Mouse (Mus musculus): ENCODE data around the gene Zbtb38. TPM values are rescaled to one million over a fixed set of nuclear protein-coding genes. Genes with fewer than 3 reads are reported as not detected.

Gene Zbtb38
- total RNA-seq, 4 experiments from 2014 or later, result 38.8 to 42.4 (median 40.8) TPM

DNA sequence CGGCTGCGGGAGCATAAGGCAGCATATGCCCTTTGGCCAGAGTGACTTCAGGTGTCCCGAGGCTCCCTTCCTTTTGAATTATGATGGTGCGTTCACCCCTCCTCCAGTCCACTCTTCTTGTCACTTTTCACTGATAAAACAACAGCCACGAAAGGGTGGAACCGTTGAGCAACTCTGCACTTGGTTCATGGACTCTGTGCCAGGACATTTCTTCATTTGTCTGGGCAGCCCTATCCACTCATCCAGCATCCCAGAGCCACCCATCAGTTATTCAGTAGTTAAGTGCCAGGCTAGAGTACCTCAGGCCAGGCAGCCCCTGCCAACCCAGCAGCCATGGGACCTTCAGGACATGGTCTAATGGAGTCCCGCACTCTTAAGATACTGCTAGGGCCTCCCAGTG, 114.1 kb downstream of the Zbtb38 start:
- no peak for DNase-seq (ENCODE audit: low spot score)

DNA sequence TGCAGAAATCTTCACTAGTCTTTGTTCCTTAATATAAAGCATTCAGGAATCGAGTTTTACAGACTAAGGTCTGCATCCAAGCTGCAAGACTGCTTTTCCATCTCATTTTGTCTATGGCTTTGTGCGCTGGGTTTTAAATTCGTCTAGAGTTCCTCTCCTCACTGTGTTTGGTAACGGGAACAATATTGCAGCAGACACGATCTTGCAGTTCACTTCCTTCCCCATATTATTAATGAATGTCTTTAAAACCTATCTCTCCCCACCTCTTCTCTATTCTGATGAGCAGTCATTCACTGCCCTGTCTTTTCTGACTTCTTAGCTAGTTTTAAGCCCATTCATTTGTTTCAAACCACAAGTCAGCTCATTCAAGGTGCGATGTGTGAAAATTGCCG, 115.5 kb downstream of the Zbtb38 start:
- DNase-seq (ENCODE audit: low spot score), result no peak

DNA sequence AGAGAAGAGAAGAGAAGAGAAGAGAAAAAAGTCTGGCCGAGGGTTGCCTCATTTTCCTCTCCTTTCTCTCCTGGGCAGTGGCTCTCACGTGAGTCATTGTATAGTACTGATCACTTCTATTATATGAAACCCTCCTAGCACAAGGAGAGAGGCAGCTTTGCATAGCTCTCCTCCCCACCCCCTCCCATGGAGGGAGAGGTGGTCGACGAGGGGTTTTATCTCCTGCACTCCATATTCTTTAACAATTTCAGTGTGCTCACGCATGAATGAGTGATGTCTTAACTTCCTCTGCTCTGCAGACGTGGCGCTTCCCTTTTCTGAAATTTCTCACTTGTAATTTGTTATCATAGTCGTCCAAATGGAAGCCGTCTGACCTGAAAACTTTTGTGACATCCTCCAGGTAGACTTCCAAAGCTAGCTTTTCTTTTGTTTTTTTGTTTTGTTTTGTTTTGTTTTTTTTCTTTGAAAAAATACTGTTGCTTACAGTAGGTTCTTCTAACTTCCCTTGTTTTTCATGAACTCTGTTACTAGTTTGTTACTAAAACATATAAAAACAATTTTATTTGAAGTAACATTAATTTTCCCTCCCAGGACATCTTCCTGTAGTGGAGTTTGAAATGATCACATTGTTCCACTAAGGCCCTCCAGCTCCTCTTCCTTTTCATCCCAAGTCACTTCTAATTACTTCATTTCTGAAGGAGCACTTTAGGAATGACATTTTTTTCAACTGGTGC, 116.0 kb downstream of the Zbtb38 start:
- no peak for DNase-seq (ENCODE audit: low spot score)

DNA sequence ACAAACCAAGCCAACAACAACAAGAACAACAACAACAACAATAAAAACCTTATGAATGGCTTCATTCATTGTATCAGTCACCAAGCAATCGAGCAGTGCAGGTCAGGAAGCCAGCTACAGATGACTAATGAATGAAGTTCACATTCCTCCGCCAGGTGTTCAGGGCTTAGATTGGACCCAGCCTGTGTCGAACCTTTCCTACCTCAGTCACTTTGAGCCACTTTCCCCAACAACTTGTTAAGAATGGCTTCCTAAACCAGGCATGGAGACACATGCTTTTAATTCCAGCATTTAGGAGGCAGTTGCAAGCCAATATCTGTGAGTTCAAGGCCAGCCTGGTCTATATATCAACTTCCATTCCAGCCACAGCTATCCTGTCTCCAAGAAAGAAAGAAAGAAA, 116.7 kb downstream of the Zbtb38 start:
- DNase-seq (ENCODE audit: low spot score), result no peak

DNA sequence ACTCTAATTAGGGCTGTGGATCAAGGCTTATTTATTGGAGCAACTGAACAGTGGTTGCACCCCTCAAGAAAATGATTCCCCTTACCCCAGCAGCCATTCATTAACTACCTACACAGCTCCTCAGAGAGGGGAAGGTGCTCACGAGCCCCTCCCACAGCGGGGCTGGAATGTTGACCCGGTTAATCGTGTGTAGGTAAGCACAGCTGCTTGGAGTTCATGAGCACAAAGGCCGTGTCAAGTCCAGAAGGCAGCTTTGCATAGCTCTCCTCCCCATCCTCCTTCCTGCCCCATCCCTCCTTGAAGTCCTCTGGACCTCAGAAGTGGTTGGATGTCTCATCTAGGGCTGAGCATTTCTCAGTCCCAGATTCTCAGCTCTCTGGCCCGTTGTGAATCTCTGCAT, 117.5 kb downstream of the Zbtb38 start:
- no peak for DNase-seq (ENCODE audit: low spot score)

DNA sequence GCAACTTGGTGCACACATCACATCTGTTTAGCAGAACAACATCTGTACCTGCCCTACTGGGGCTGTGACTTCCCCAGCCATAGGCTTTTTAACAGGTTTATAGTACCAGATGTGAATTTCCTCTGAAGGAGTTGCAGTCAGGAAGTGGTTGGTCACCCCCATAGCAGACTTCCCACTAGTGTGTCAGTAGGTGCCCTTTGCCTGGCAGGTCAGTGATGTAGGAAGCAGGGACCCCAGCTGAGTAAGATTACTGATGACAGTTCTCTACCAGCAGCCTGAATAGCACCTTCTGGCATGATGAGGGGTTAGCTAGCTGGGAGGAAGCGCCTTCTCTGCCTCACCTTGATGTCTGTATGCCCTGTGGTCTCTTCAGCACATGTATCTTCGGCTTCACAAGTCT, 118.9 kb downstream of the Zbtb38 start:
- DNase-seq (ENCODE audit: low spot score), result no peak

Other genes starting within 250 kb of the Zbtb38 start
- not detected for gene Gm28729, start 227.6 kb downstream of the Zbtb38 start, total RNA-seq (2022)
- 1 to 10 TPM; 4.6 to 6.4 (median 5.4) TPM for gene Rasa2, start 121.2 kb downstream of the Zbtb38 start, total RNA-seq (2022)
- gene Pxylp1, start 139.8 kb upstream of the Zbtb38 start, total RNA-seq (2022), result 10 to 100 TPM; 12.3 to 22.6 (median 17.7) TPM

Data from heart, adult 8-10 months (tissue).